Comparison of ENCODE assay signal across 12 mouse cellular contexts in genomic region chr11:120554834-120555233, GRCm38 (mm10). TPM values are rescaled to one million over a fixed set of nuclear protein-coding genes. Genes with fewer than 3 reads are reported as not detected.
DNase-seq lines count a peak whose midpoint lies in the region; ATAC-seq and TF ChIP-seq lines count a peak whose summit lies in the region.
"Had no signal": no experiment of that assay in that cellular context is flagged by ENCODE, and none has a peak within 500 bp of the region (broad histone marks: within the 10 kb centered on the region; RNA-seq: fewer than 3 reads in every experiment).

No protein-coding gene starts in this region.

- peaks cover under 1% of the 10 kb centered on the region; the same call in 1 of the 2 replicates for H3K36me3 ChIP-seq in liver, adult 2 months (ENCODE audit: control insufficient read depth, insufficient read depth, low read length)
- peaks cover 10% of the 10 kb centered on the region for H3K36me3 ChIP-seq in liver, embryonic 11.5 days (ENCODE audit: control insufficient read depth, insufficient read depth, low read length)
- peaks cover 12% of the 10 kb centered on the region for H3K36me3 ChIP-seq in heart, embryonic 10.5 days
- H3K36me3 ChIP-seq in small intestine, adult 2 months (ENCODE audit: control insufficient read depth, insufficient read depth, low read length): peaks cover under 1% of the 10 kb centered on the region; the same call in 1 of the 2 replicates

- 13% methylated on average over 7 of the region's 7 CpGs for WGBS in liver, adult 2 months
- 60% methylated on average over 7 of the region's 7 CpGs for WGBS in liver, embryonic 11.5 days
- 33% methylated on average over 7 of the region's 7 CpGs for WGBS in heart, embryonic 10.5 days
- WGBS in small intestine, adult 2 months: 31% methylated on average over 7 of the region's 7 CpGs

- H3K27me3 ChIP-seq in liver, adult 2 months (ENCODE audit: control insufficient read depth, insufficient read depth, low read length): no peaks in the 10 kb centered on the region
- H3K27me3 ChIP-seq in liver, embryonic 11.5 days (replicated peaks; ENCODE audit: control insufficient read depth, insufficient read depth, low read length): no peaks in the 10 kb centered on the region
- peaks cover 3% of the 10 kb centered on the region; the same call in 1 of the 2 replicates for H3K27me3 ChIP-seq in heart, embryonic 10.5 days (ENCODE audit: insufficient read depth, poor library complexity, severe bottlenecking)
- H3K27me3 ChIP-seq in small intestine, adult 2 months (ENCODE audit: control insufficient read depth, insufficient read depth, low read length): no peaks in the 10 kb centered on the region
- H3K27me3 ChIP-seq: stomach, embryonic 15.5 days had no signal

- peak; percentile 67 for DNase-seq in liver, adult 2 months (ENCODE audit: extremely low read depth, low read depth, low spot score)
- no peak for DNase-seq in liver, embryonic 11.5 days (ENCODE audit: low spot score)
- DNase-seq in adrenal gland, adult 2 months: peak; percentile 84
- DNase-seq in heart, embryonic 10.5 days (ENCODE audit: low spot score): no peak
- no peak for DNase-seq in layer of hippocampus, adult 11-12 months (ENCODE audit: low spot score)
- DNase-seq: cerebellum, postnatal 25 days; gastrocnemius, postnatal 25 days had no signal

- no peak for ATAC-seq in liver, embryonic 11.5 days (replicated peaks; ENCODE audit: low FRiP score)
- no peak for ATAC-seq in frontal cortex, adult (ENCODE audit: low TSS enrichment)

- peaks cover 6% of the 10 kb centered on the region for H3K4me1 ChIP-seq in liver, adult 2 months (ENCODE audit: control insufficient read depth, insufficient read depth, low read length)
- peaks cover 6% of the 10 kb centered on the region for H3K4me1 ChIP-seq in liver, embryonic 11.5 days (replicated peaks; ENCODE audit: control insufficient read depth, insufficient read depth, low read length)
- H3K4me1 ChIP-seq in heart, embryonic 10.5 days: peaks cover 24% of the 10 kb centered on the region
- peaks cover 7% of the 10 kb centered on the region; the same call in 1 of the 2 replicates for H3K4me1 ChIP-seq in small intestine, adult 2 months (ENCODE audit: control insufficient read depth, insufficient read depth, insufficient read length, low read length)

- H3K9me3 ChIP-seq in liver, embryonic 11.5 days (ENCODE audit: control insufficient read depth, low read length): no peaks in the 10 kb centered on the region
- H3K9me3 ChIP-seq in heart, embryonic 10.5 days: no peaks in the 10 kb centered on the region
- H3K9me3 ChIP-seq: stomach, embryonic 15.5 days had no signal

- no peak overlapping the region for H3K4me3 ChIP-seq in liver, adult 2 months (ENCODE audit: insufficient read depth, low read depth, low read length)
- no peak overlapping the region for H3K4me3 ChIP-seq in liver, embryonic 11.5 days (ENCODE audit: low read depth, low read length)
- 0 out of 2 replicates have a peak overlapping the region, but pooled peaks have one; percentile 9 for H3K4me3 ChIP-seq in heart, embryonic 10.5 days
- H3K4me3 ChIP-seq in small intestine, adult 2 months (ENCODE audit: low read depth, low read length): no peak overlapping the region
- H3K4me3 ChIP-seq: stomach, embryonic 15.5 days had no signal

- no peak overlapping the region for H3K4me2 ChIP-seq in liver, embryonic 11.5 days
- H3K4me2 ChIP-seq: stomach, embryonic 15.5 days had no signal

- no peak for TF ChIP-seq CTCF in liver, adult 2 months (IDR thresholded peaks at IDR 0.05; ENCODE audit: low read depth, low read length)
- TF ChIP-seq CTCF in small intestine, adult 2 months (IDR thresholded peaks at IDR 0.05; ENCODE audit: extremely low read depth, insufficient read length, insufficient replicate concordance, low read depth, low read length): no peak

- no peak overlapping the region for H3K27ac ChIP-seq in liver, adult 2 months (replicated peaks; ENCODE audit: insufficient read depth, low read depth, low read length)
- H3K27ac ChIP-seq in liver, embryonic 11.5 days (ENCODE audit: low read depth, low read length): no peak overlapping the region
- H3K27ac ChIP-seq in heart, embryonic 10.5 days: peak overlapping the region; percentile 49
- H3K27ac ChIP-seq in small intestine, adult 2 months (ENCODE audit: insufficient read depth, low read depth, low read length): peak overlapping the region; percentile 82
- H3K27ac ChIP-seq: stomach, embryonic 15.5 days had no signal

- no peaks in the 10 kb centered on the region for H3K79me2 ChIP-seq in liver, adult 2 months (ENCODE audit: control insufficient read depth, insufficient read depth, low read length)

- no peak overlapping the region for H3K9ac ChIP-seq in liver, adult 2 months (ENCODE audit: low read depth, low read length)
- H3K9ac ChIP-seq in liver, embryonic 11.5 days (ENCODE audit: low read depth, low read length): no peak overlapping the region
- H3K9ac ChIP-seq: stomach, embryonic 15.5 days had no signal

- TF ChIP-seq POLR2A in liver, adult 2 months (IDR thresholded peaks at IDR 0.05; ENCODE audit: extremely low read depth, insufficient read depth, low read length): no peak
- no peak for TF ChIP-seq POLR2A in small intestine, adult 2 months (IDR thresholded peaks at IDR 0.05; ENCODE audit: low read depth, low read length)

RNA-seq across cellular contexts. Expression of gene Ppp1r27, which starts 3.9 kb away (rescaled TPM):
- 0.28 TPM in 1 of 2 replicates, not detected in the other for total RNA-seq in liver, adult 2 months (2014; rRNA removed)
- not detected in 2 replicates for polyA plus RNA-seq in liver, adult 2 months (2012; rRNA removed)
- polyA plus RNA-seq in liver, embryonic 11.5 days (2014; fragmentation: Nextera tagmentation; extraction: Ambion mirVana): not detected in 2 replicates
- total RNA-seq in adrenal gland, adult 2 months (2021): under 1 TPM; 0.40 to 0.79 TPM
- polyA plus RNA-seq in adrenal gland, adult 2 months (2012; rRNA removed): 0.83 and 1.2 TPM in 2 replicates
- polyA plus RNA-seq in heart, embryonic 10.5 days (2016; fragmentation: Nextera tagmentation; extraction: Ambion mirVana): not detected in 2 replicates
- polyA plus RNA-seq in small intestine, adult 2 months (2012; rRNA removed): 0.51 TPM in 1 of 2 replicates, not detected in the other
- total RNA-seq: ES-E14 had no signal
- polyA plus RNA-seq: large intestine, adult 2 months; stomach, embryonic 15.5 days had no signal

RNA-seq across cellular contexts. Expression of gene Mcrip1, which starts 5.3 kb away (rescaled TPM):
- total RNA-seq in liver, adult 2 months (2014; rRNA removed): 11.7 and 13.6 TPM in 2 replicates
- polyA plus RNA-seq in liver, adult 2 months (2012; rRNA removed): 36.8 and 44.4 TPM in 2 replicates
- polyA plus RNA-seq in liver, embryonic 11.5 days (2014; fragmentation: Nextera tagmentation; extraction: Ambion mirVana): 117 and 123 TPM in 2 replicates
- total RNA-seq in adrenal gland, adult 2 months (2021): 10 to 100 TPM; 56.9 to 65.8 TPM
- 136 and 157 TPM in 2 replicates for polyA plus RNA-seq in adrenal gland, adult 2 months (2012; rRNA removed)
- polyA plus RNA-seq in heart, embryonic 10.5 days (2016; fragmentation: Nextera tagmentation; extraction: Ambion mirVana): 153 and 186 TPM in 2 replicates
- 24.0 and 30.3 TPM in 2 replicates for polyA plus RNA-seq in small intestine, adult 2 months (2012; rRNA removed)

RNA-seq across cellular contexts. Expression of gene P4hb, which starts 18.2 kb away (rescaled TPM):
- total RNA-seq in liver, adult 2 months (2014; rRNA removed): 933 and 951 TPM in 2 replicates
- 683 and 737 TPM in 2 replicates for polyA plus RNA-seq in liver, adult 2 months (2012; rRNA removed)
- 648 and 680 TPM in 2 replicates for polyA plus RNA-seq in liver, embryonic 11.5 days (2014; fragmentation: Nextera tagmentation; extraction: Ambion mirVana)
- 100 to 1,000 TPM; 462 to 524 TPM for total RNA-seq in adrenal gland, adult 2 months (2021)
- polyA plus RNA-seq in adrenal gland, adult 2 months (2012; rRNA removed): 108 and 126 TPM in 2 replicates
- polyA plus RNA-seq in heart, embryonic 10.5 days (2016; fragmentation: Nextera tagmentation; extraction: Ambion mirVana): 550 and 670 TPM in 2 replicates
- polyA plus RNA-seq in small intestine, adult 2 months (2012; rRNA removed): 442 and 705 TPM in 2 replicates

RNA-seq across cellular contexts. Expression of gene Gcgr, which starts 24.3 kb away (rescaled TPM):
- 135 and 143 TPM in 2 replicates for total RNA-seq in liver, adult 2 months (2014; rRNA removed)
- polyA plus RNA-seq in liver, adult 2 months (2012; rRNA removed): 542 and 561 TPM in 2 replicates
- polyA plus RNA-seq in liver, embryonic 11.5 days (2014; fragmentation: Nextera tagmentation; extraction: Ambion mirVana): 7.6 and 7.7 TPM in 2 replicates
- total RNA-seq in adrenal gland, adult 2 months (2021): 1 to 10 TPM; 1.5 to 1.7 TPM
- 2.1 and 2.5 TPM in 2 replicates for polyA plus RNA-seq in adrenal gland, adult 2 months (2012; rRNA removed)
- polyA plus RNA-seq in heart, embryonic 10.5 days (2016; fragmentation: Nextera tagmentation; extraction: Ambion mirVana): 0.26 and 2.2 TPM in 2 replicates
- 1.4 and 2.6 TPM in 2 replicates for polyA plus RNA-seq in small intestine, adult 2 months (2012; rRNA removed)

RNA-seq across cellular contexts. Expression of gene Arhgdia, which starts 26.6 kb away (rescaled TPM):
- 14.9 and 22.3 TPM in 2 replicates for total RNA-seq in liver, adult 2 months (2014; rRNA removed)
- 142 and 188 TPM in 2 replicates for polyA plus RNA-seq in liver, adult 2 months (2012; rRNA removed)
- polyA plus RNA-seq in liver, embryonic 11.5 days (2014; fragmentation: Nextera tagmentation; extraction: Ambion mirVana): 557 and 561 TPM in 2 replicates
- total RNA-seq in adrenal gland, adult 2 months (2021): 100 to 1,000 TPM; 355 to 386 TPM
- polyA plus RNA-seq in adrenal gland, adult 2 months (2012; rRNA removed): 712 and 786 TPM in 2 replicates
- polyA plus RNA-seq in heart, embryonic 10.5 days (2016; fragmentation: Nextera tagmentation; extraction: Ambion mirVana): 587 and 673 TPM in 2 replicates
- 489 and 1,022 TPM in 2 replicates for polyA plus RNA-seq in small intestine, adult 2 months (2012; rRNA removed)

Comparison
In these comparisons a context has a peak if more than half of its experiments do, and no peak if none do; other contexts are left out.
1. DNase-seq: peak in liver, adult 2 months (single experiment) and adrenal gland, adult 2 months (single experiment); none in liver, embryonic 11.5 days (single experiment), heart, embryonic 10.5 days (single experiment) and layer of hippocampus, adult 11-12 months (single experiment).
2. H3K27ac ChIP-seq: peak in heart, embryonic 10.5 days (single experiment) and small intestine, adult 2 months (single experiment); none in liver, adult 2 months (single experiment) and liver, embryonic 11.5 days (single experiment).